In the genomic region with DNA sequence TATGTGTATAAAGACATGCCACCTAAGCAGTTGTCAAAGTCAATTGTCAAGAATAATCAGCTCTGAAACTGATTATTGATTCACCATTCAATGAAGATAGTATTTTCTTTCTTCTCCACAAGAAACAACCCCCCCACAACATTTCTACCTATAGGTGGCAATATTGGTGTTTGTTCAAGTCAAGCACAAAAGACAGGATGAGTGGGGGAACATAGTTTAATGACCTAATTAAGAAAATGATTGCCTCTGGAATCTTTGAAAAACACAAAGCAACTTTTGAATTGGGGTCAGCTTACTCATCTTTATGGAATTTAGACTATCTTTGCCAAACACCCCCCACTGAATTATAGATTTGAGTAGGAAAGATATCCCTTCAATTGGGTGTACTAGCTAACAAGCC, we compare ENCODE assay signal across 22 mouse cellular contexts.
DNase-seq lines count a peak whose midpoint lies in the region; ATAC-seq and TF ChIP-seq lines count a peak whose summit lies in the region.
"Had no signal": no experiment of that assay in that cellular context is flagged by ENCODE, and none has a peak within 500 bp of the region (broad histone marks: within the 10 kb centered on the region; RNA-seq: fewer than 3 reads in every experiment).

No protein-coding gene starts in this region.

- ATAC-seq in hindbrain, postnatal 0 days = no peak
- ATAC-seq in hindbrain, embryonic 11.5 days (ENCODE audit: low FRiP score) = no peak
- no peak for ATAC-seq in liver, postnatal 0 days
- ATAC-seq: CD4-positive, CD25-positive, alpha-beta regulatory T cell, adult 4 months; forebrain, postnatal 0 days had no signal

- DNase-seq in hindbrain, postnatal 0 days (ENCODE audit: low spot score) = no peak
- no peak for DNase-seq in hindbrain, embryonic 11.5 days (ENCODE audit: low spot score)
- DNase-seq in liver, postnatal 0 days = no peak
- no peak for DNase-seq in liver
- peak; percentile 43 for DNase-seq in 3T3-L1 (ENCODE audit: low read depth, low spot score)
- DNase-seq in CH12.LX (ENCODE audit: extremely low read depth) = peak; percentile 27
- DNase-seq in B cell, adult 2 months = no peak
- no peak for DNase-seq in spleen, postnatal 36 days (ENCODE audit: low spot score in 2 of 2)
- DNase-seq: adrenal gland, postnatal 36 days; cerebellum, adult 18-20 months; cerebellum, postnatal 36 days; forebrain, postnatal 0 days; left cerebral cortex, postnatal 4 days; lung, embryonic 14.5 days; right cerebral cortex, adult 18-20 months; thymus, postnatal 25 days had no signal

- TF ChIP-seq CTCF in hindbrain, postnatal 0 days (IDR thresholded peaks at IDR 0.05; ENCODE audit: low read depth) = peak; percentile 25; the same call in 1 of the 2 replicates
- peak; percentile 28; the same call in 1 of the 2 replicates for TF ChIP-seq CTCF in liver, postnatal 0 days (IDR thresholded peaks at IDR 0.05; ENCODE audit: low read depth)
- TF ChIP-seq CTCF in CH12.LX (conservative IDR thresholded peaks at IDR 0.05 in 1 of 2, IDR thresholded peaks at IDR 0.05 in 1 of 2; ENCODE audit: low read depth in 2 of 2, low read length in 2 of 2) = peak in 1 of 2 experiments; percentile 69; a peak in 2 of 4 replicates

- H3K4me2 ChIP-seq in hindbrain, postnatal 0 days (ENCODE audit: low read depth, low read length) = no peak overlapping the region
- no peak overlapping the region for H3K4me2 ChIP-seq in hindbrain, embryonic 11.5 days (replicated peaks; ENCODE audit: low read depth, low read length)
- no peak overlapping the region for H3K4me2 ChIP-seq in liver, postnatal 0 days (ENCODE audit: low read depth, low read length)
- no peak overlapping the region for H3K4me2 ChIP-seq in CH12.LX (ENCODE audit: insufficient read depth, low read depth, poor library complexity, severe bottlenecking)
- H3K4me2 ChIP-seq: kidney, embryonic 15.5 days; lung, embryonic 14.5 days had no signal

- dilution Hi-C loops in CH12.LX (cut with MboI; ENCODE audit: extremely low pct_ligation_motif_present, extremely low pct_unique_long_range_greater_than_20kb, low sequenced_read_pairs) = no loop called here

- H3K4me3 ChIP-seq in hindbrain, postnatal 0 days (ENCODE audit: low read length) = no peak overlapping the region
- H3K4me3 ChIP-seq in hindbrain, embryonic 11.5 days (ENCODE audit: low read depth, low read length) = no peak overlapping the region
- no peak overlapping the region for H3K4me3 ChIP-seq in liver, postnatal 0 days (ENCODE audit: low read depth, low read length)
- H3K4me3 ChIP-seq in CH12.LX (replicated peaks in 1 of 3; ENCODE audit: low read depth in 2 of 3, low read length in 2 of 3, poor library complexity in 1 of 3) = no peak overlapping the region
- H3K4me3 ChIP-seq: forebrain, embryonic 10.5 days; hindbrain, embryonic 10.5 days; kidney, embryonic 15.5 days; megakaryocyte, embryonic 14.5 days had no signal

- no peaks in the 10 kb centered on the region for H3K27me3 ChIP-seq in hindbrain, postnatal 0 days (ENCODE audit: insufficient read depth, low read length)
- H3K27me3 ChIP-seq in hindbrain, embryonic 11.5 days (ENCODE audit: control insufficient read depth, insufficient read depth, low read length) = no peaks in the 10 kb centered on the region
- no peaks in the 10 kb centered on the region for H3K27me3 ChIP-seq in liver, postnatal 0 days (ENCODE audit: insufficient read depth, low read length)
- H3K27me3 ChIP-seq in CH12.LX (replicated peaks) = no peaks in the 10 kb centered on the region
- H3K27me3 ChIP-seq: kidney, embryonic 15.5 days; megakaryocyte, embryonic 14.5 days had no signal

- no peak overlapping the region for H3K9ac ChIP-seq in hindbrain, postnatal 0 days (replicated peaks; ENCODE audit: low read length)
- H3K9ac ChIP-seq in hindbrain, embryonic 11.5 days (ENCODE audit: low read depth, low read length) = no peak overlapping the region
- no peak overlapping the region for H3K9ac ChIP-seq in liver, postnatal 0 days (replicated peaks)
- H3K9ac ChIP-seq in CH12.LX (ENCODE audit: insufficient read depth, low read depth) = no peak overlapping the region
- H3K9ac ChIP-seq: forebrain, postnatal 0 days; kidney, embryonic 15.5 days; lung, embryonic 14.5 days had no signal

- no peak for TF ChIP-seq EP300 in liver, postnatal 0 days (IDR thresholded peaks at IDR 0.05; ENCODE audit: low read depth)
- no peak for TF ChIP-seq EP300 in CH12.LX (IDR thresholded peaks at IDR 0.05; ENCODE audit: low read length)

- H3K36me3 ChIP-seq in hindbrain, postnatal 0 days (ENCODE audit: insufficient read depth, low read length) = no peaks in the 10 kb centered on the region
- no peaks in the 10 kb centered on the region for H3K36me3 ChIP-seq in hindbrain, embryonic 11.5 days (ENCODE audit: control insufficient read depth, insufficient read depth, low read length)
- H3K36me3 ChIP-seq in liver, postnatal 0 days (replicated peaks; ENCODE audit: insufficient read depth, low read length) = no peaks in the 10 kb centered on the region
- no peaks in the 10 kb centered on the region for H3K36me3 ChIP-seq in CH12.LX (replicated peaks in 1 of 2; ENCODE audit: control insufficient read depth in 1 of 2, insufficient read depth in 1 of 2, low read length in 1 of 2)
- H3K36me3 ChIP-seq: forebrain, embryonic 10.5 days; G1E; hindbrain, embryonic 10.5 days; kidney, embryonic 15.5 days had no signal

- H3K9me3 ChIP-seq in hindbrain, postnatal 0 days (ENCODE audit: low read length) = no peaks in the 10 kb centered on the region
- no peaks in the 10 kb centered on the region for H3K9me3 ChIP-seq in hindbrain, embryonic 11.5 days (ENCODE audit: control insufficient read depth, low read length)
- no peaks in the 10 kb centered on the region for H3K9me3 ChIP-seq in liver, postnatal 0 days (ENCODE audit: low read length)
- H3K9me3 ChIP-seq in CH12.LX (replicated peaks; ENCODE audit: low read length) = no peaks in the 10 kb centered on the region
- H3K9me3 ChIP-seq: forebrain, embryonic 10.5 days; G1E; hindbrain, embryonic 10.5 days; kidney, embryonic 15.5 days; megakaryocyte, embryonic 14.5 days had no signal

- no peak for TF ChIP-seq POLR2A in CH12.LX (IDR thresholded peaks at IDR 0.05; ENCODE audit: low read depth, low read length)

- in situ Hi-C loops in CH12.LX (cut with MboI; ENCODE audit: low pct_ligation_motif_present, low pct_unique_long_range_greater_than_20kb, low sequenced_read_pairs) = loop anchor here (25.0 kb wide), 1 partner anchor 616 kb away; no protein-coding TSS in a partner anchor

- no peak overlapping the region for H3K27ac ChIP-seq in hindbrain, postnatal 0 days
- no peak overlapping the region for H3K27ac ChIP-seq in hindbrain, embryonic 11.5 days (ENCODE audit: low read depth, low read length)
- no peak overlapping the region for H3K27ac ChIP-seq in liver, postnatal 0 days (ENCODE audit: low read depth)
- H3K27ac ChIP-seq in CH12.LX (ENCODE audit: insufficient read depth, low read depth) = no peak overlapping the region
- H3K27ac ChIP-seq: forebrain, embryonic 10.5 days; hindbrain, embryonic 10.5 days; kidney, embryonic 15.5 days had no signal

- peak; percentile 82 for TF ChIP-seq RAD21 in CH12.LX (IDR thresholded peaks at IDR 0.05; ENCODE audit: low read depth, low read length)

- H3K79me2 ChIP-seq in CH12.LX (replicated peaks; ENCODE audit: control insufficient read depth, extremely low read depth, insufficient read depth, poor library complexity, severe bottlenecking) = no peaks in the 10 kb centered on the region

- 0 out of 2 replicates have a peak, but pooled peaks cover 3% of the 10 kb centered on the region for H3K4me1 ChIP-seq in hindbrain, postnatal 0 days (ENCODE audit: insufficient read depth, low read length)
- H3K4me1 ChIP-seq in hindbrain, embryonic 11.5 days (replicated peaks; ENCODE audit: control insufficient read depth, insufficient read depth, low read length) = no peaks in the 10 kb centered on the region
- H3K4me1 ChIP-seq in liver, postnatal 0 days (ENCODE audit: insufficient read depth) = no peaks in the 10 kb centered on the region
- no peaks in the 10 kb centered on the region for H3K4me1 ChIP-seq in CH12.LX (ENCODE audit: control insufficient read depth in 1 of 2, insufficient read depth in 2 of 2)
- H3K4me1 ChIP-seq: forebrain, embryonic 10.5 days; hindbrain, embryonic 10.5 days; kidney, embryonic 15.5 days had no signal

TF ChIP-seq in CH12.LX, 34 proteins besides CTCF, POLR2A, EP300 and RAD21:
- TF ChIP-seq MYC (IDR thresholded peaks at IDR 0.05; ENCODE audit: low read depth, low read length) (no peak), SIN3A (IDR thresholded peaks at IDR 0.05; ENCODE audit: low read length) (no peak), ZC3H11A (IDR thresholded peaks at IDR 0.05; ENCODE audit: low read depth, low read length) (peak; percentile 59), SMC3 (IDR thresholded peaks at IDR 0.05; ENCODE audit: low read depth, low read length) (peak; percentile 69), MAZ (IDR thresholded peaks at IDR 0.05; ENCODE audit: low read depth, low read length) (peak; percentile 50; the same call in 1 of the 2 replicates)

Comparison
In these comparisons a context has a peak if more than half of its experiments do, and no peak if none do; other contexts are left out.
1. DNase-seq: peak in 3T3-L1 (single experiment) and CH12.LX (single experiment); none in hindbrain, postnatal 0 days (single experiment), hindbrain, embryonic 11.5 days (single experiment), liver, postnatal 0 days (single experiment), liver (single experiment), B cell, adult 2 months (0 of 2) and spleen, postnatal 36 days (0 of 2).